In genomic region chr12:80893720-80894494, GRCm38 (mm10) we compare ENCODE assay signal across 19 mouse cellular contexts. TPM values are rescaled to one million over a fixed set of nuclear protein-coding genes. Genes with fewer than 3 reads are reported as not detected.
DNase-seq lines count a peak whose midpoint lies in the region; TF ChIP-seq lines count a peak whose summit lies in the region.
"Had no signal": no experiment of that assay in that cellular context is flagged by ENCODE, and none has a peak within 500 bp of the region (broad histone marks: within the 10 kb centered on the region; RNA-seq: fewer than 3 reads in every experiment).

No protein-coding gene starts in this region.

- peak; percentile 27 for DNase-seq in cerebellum, adult 9-10 months
- DNase-seq in cerebellum, postnatal 4 days (ENCODE audit: low spot score in 2 of 2): no peak
- DNase-seq in left cerebral cortex, adult 2 months (ENCODE audit: extremely low spot score in 1 of 2, low spot score in 2 of 2): no peak
- DNase-seq in left cerebral cortex, postnatal 14 days (ENCODE audit: low spot score in 2 of 2): no peak
- DNase-seq in urinary bladder, postnatal 25 days (ENCODE audit: low spot score): peak; percentile 26
- no peak for DNase-seq in urinary bladder, postnatal 10 days (ENCODE audit: low spot score)
- no peak for DNase-seq in spleen, postnatal 14 days (ENCODE audit: low spot score in 2 of 2)
- no peak for DNase-seq in right cerebral cortex, postnatal 25 days
- DNase-seq: adrenal gland, postnatal 10 days; cerebellum, postnatal 10 days; forebrain, postnatal 0 days; gastrocnemius, postnatal 14 days; heart, postnatal 36 days; retina, postnatal 1 day had no signal

- H3K27ac ChIP-seq in left cerebral cortex, adult 2 months: no peak overlapping the region
- H3K27ac ChIP-seq: embryonic facial prominence, embryonic 10.5 days; kidney, embryonic 15.5 days; lung, embryonic 15.5 days had no signal

- intact Hi-C loops in left cerebral cortex, adult 2 months (cut with DNase I): no loop called here
- intact Hi-C loops in left cerebral cortex, postnatal 14 days (cut with DNase I): no loop called here

- TF ChIP-seq CTCF in left cerebral cortex, adult 2 months (IDR thresholded peaks at IDR 0.05): peak; percentile 47

- no peak overlapping the region for H3K4me3 ChIP-seq in left cerebral cortex, adult 2 months
- H3K4me3 ChIP-seq: erythroblast, embryonic 14.5 days; heart, embryonic 12.5 days; lung, embryonic 15.5 days had no signal

RNA-seq across cellular contexts. Expression of gene Srsf5, which starts 51.4 kb away (rescaled TPM):
- 100 to 1,000 TPM; 355 to 360 TPM for total RNA-seq in left cerebral cortex, adult 2 months (2021)
- total RNA-seq in left cerebral cortex, postnatal 14 days (2021): 100 to 1,000 TPM; 314 to 326 TPM

Comparison
In these comparisons a context has a peak if more than half of its experiments do, and no peak if none do; other contexts are left out.
1. DNase-seq: peak in cerebellum, adult 9-10 months (single experiment) and urinary bladder, postnatal 25 days (single experiment); none in cerebellum, postnatal 4 days (0 of 2), left cerebral cortex, adult 2 months (0 of 2), left cerebral cortex, postnatal 14 days (0 of 2), urinary bladder, postnatal 10 days (single experiment), spleen, postnatal 14 days (0 of 2) and right cerebral cortex, postnatal 25 days (single experiment).